Mouse (Mus musculus): ENCODE data around the gene Fgf12.

The Fgf12 gene

DNA sequence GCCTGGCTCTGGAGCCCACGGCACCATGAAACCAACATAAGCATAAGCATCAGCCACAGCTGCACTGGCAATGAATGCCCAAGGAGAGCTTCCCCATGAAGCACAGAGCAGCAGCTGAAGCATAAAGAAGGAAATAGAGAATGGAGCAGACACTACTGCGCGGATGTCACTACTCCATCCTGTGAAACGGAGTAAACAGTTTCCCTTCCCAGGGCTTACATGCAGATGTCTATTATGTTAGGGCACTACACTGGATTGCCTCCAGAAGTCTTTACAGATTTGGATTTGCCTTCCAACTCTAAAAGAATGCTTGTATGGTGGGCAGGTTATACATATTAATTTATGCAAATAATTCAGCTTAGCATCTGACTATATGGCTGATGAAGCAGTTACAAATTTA, 441.2 kb downstream of the Fgf12 start:
- DNase-seq: no peak

- DNase-seq: no peak
These were observed 449.0 kb downstream of the Fgf12 start for GRCm38 (mm10) chr16:28303889-28304288.

GRCm38 (mm10) chr16:28289689-28290330, 463.1 kb downstream of the Fgf12 start:
- no peak for DNase-seq

GRCm38 (mm10) chr16:28257904-28258303, 495.0 kb downstream of the Fgf12 start:
- DNase-seq: no peak

GRCm38 (mm10) chr16:28254303-28254702, 498.6 kb downstream of the Fgf12 start:
- no peak for DNase-seq

- no peak for DNase-seq
These were observed 500.9 kb downstream of the Fgf12 start for GRCm38 (mm10) chr16:28251930-28252329.

DNA sequence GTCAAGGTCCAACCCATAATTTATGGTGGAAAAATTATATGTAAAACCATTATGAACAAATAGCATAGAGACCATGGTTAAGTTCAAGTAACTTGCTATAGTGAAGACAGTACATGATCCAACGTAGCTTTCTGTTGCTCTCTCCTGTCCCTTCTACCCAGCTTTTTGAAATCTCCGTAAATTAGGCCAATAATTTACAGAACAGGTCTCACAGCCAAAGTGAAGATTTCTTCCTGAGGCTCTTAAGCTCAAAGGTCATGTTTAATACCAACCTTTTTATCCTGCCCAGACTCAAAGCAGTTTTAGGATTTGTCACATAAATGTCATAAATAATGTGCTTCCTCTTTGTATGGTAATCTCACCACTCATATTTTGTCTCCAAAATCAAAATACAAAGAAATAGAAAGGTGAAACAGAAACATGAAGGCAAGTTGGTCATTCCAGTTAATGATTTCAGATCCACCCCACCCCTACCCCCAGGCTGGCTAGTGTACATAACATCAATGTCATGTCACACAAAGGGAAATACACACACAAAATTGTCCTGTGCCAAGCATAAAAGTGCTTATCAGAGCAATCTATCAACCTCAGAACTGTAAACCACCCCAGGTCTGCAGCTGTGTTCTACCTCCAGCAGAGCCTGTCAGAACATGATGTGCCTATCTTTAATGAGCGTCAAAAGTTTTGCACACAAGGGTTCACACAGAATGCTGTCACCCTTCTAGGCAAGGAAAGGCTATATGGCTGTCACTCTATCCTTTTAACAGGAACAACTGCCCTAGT, 509.8 kb downstream of the Fgf12 start:
- DNase-seq: no peak

DNA sequence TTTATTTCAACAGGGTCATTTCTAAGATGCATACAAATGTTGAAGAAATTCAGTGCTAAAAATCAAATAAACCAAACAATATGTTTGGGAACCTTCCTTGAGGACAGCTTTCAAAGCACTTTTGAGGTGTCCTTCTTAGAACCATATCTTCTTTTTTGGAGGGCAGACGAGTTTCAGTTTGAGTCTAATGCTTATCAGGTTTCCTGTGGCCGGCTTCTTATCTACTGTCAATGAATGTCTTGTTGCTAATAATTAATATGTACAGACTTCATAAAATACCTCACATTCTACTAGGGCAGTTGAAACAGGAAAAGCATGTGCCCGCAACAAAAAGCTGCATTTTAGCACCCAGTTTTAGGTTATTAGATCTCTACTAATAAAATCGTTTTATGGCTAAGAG, 513.5 kb downstream of the Fgf12 start:
- no peak for DNase-seq

- DNase-seq: peak; percentile 79
These were observed 514.6 kb downstream of the Fgf12 start for GRCm38 (mm10) chr16:28238019-28238868.

DNA sequence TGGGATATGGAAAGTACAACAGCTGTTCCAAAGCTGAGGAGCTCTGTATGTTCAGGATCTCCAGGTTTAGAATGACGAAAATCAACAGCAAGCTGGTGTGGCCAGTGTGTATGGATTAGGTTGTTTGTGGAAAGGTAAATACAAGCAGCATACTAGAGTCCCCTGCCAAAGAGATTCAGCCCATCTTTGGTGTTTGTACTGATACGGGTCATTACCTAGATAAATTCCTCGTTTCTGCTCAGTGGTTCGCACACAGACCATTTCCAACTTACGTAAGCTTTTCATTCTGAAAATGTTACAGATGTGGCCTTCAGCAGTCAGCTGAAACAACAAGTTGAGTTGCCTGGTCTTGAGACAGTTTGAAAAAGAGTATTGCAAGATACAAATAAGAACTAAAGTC, 536.9 kb downstream of the Fgf12 start:
- DNase-seq: no peak

DNA sequence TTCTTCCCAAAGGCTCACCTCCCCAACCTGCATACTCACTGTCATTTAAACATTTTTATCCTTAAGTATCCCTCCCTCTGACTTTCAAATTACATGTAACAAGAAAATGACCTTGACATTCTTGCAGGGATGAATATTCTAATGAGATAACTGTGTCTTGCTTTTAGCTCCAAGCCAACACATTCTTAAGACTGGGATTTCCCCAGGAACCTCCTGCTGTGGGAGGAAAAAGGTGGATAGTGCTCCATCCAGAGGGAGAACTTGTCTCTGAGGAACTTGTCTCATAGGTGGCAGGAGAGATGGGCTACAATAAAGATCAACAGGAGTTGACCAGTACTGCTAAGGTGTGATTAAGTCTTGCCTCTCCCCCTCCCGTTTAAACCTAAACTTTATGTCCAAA, 540.5 kb downstream of the Fgf12 start:
- DNase-seq: no peak

DNA sequence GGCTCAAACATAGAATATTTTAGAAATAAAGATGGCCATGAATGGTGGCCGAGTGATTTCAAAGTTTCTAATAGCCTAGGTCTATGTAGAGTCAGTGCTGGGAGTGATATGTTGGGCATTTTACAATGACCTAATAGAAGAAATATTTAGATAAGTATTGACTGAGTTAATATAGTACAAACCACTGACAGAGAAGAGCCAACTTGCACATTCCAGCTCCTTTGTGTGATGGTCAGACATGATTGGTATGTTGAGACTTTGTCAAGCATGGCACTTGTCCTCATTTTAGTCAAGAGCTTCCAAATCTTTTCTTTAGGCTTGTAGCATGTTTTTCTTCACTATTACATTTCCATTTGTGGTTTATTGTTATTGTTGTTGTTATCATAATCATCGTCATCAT, 596.4 kb downstream of the Fgf12 start:
- DNase-seq: no peak

DNA sequence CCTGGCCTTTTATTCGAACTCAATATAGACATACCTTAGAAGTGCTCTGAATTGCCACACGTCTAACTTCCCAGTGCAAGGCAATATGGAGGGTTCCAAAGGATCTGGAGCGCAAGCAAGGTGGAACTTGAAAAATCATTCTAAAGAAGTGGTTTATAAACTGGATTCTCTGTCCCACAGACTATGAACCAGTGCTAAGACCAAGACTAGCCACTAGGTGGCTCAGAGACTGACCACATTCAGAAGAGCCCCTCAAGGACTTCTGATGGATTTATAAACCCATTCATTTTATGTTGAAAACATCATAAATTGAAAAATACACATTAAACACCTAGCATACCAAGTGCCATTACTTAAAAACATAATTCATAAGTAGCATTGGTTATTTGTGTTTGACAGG, 611.9 kb downstream of the Fgf12 start:
- peak; percentile 4 for DNase-seq

DNA sequence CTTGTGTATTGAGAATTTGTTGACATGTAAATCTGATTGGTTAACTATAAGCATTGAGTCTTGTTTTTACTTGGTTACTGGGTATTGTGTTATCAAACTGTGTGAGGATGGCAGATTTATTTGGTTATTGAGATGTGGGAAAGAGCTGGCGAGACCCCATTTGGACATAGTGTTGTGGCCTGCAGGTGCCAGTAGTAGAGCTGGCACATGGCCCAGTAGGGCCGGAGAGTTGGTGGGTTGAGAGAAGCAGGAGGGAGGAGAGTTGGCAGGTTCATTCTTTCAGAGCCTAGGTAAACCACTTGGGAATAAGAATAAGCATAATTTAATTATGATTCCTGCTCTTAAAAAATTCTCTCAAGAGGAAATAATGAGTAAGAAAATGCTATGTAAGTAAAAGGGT, 625.9 kb downstream of the Fgf12 start:
- no peak for DNase-seq

Data from cerebellum, adult 11-12 months (tissue).